Mouse (Mus musculus) c-Kit-positive CD71-positive TER-119-positive erythroid progenitor cells, embryonic 14.5 days (primary cell): ENCODE results near the gene Cux2.

Source experiments
- DNase-seq: peaks from one replicate; pipeline ENCODE4 v3.0.0-alpha.2; 2013; ENCODE audit warnings: low spot score

Gene Cux2

GRCm38 (mm10) chr5:122059060-122060017 lies 9.4 kb upstream of the Cux2 start:
- DNase-seq: no peak

- no peak for DNase-seq
These were observed 7.7 kb upstream of the Cux2 start for GRCm38 (mm10) chr5:122057622-122058021.

- DNase-seq: no peak
These were observed 6.7 kb upstream of the Cux2 start for GRCm38 (mm10) chr5:122056557-122056956.

GRCm38 (mm10) chr5:122054130-122054843 lies 4.4 kb upstream of the Cux2 start:
- DNase-seq: no peak

GRCm38 (mm10) chr5:122053587-122053986 lies 3.7 kb upstream of the Cux2 start:
- DNase-seq: no peak

- no peak for DNase-seq
These were observed 867 bp upstream of the Cux2 start for GRCm38 (mm10) chr5:122050832-122051105.

- DNase-seq: no peak
These were observed 262 bp downstream of the Cux2 start for GRCm38 (mm10) chr5:122049664-122050016.

GRCm38 (mm10) chr5:122048686-122049663 lies 927 bp downstream of the Cux2 start:
- no peak for DNase-seq

- DNase-seq: no peak
These were observed 1.6 kb downstream of the Cux2 start for GRCm38 (mm10) chr5:122048252-122048651.

- DNase-seq: no peak
These were observed 2.1 kb downstream of the Cux2 start for GRCm38 (mm10) chr5:122047791-122048190.

GRCm38 (mm10) chr5:122043567-122043966 lies 6.3 kb downstream of the Cux2 start:
- no peak for DNase-seq

GRCm38 (mm10) chr5:122035278-122035677 lies 14.6 kb downstream of the Cux2 start:
- no peak for DNase-seq

- DNase-seq: no peak
These were observed 16.8 kb downstream of the Cux2 start for GRCm38 (mm10) chr5:122033167-122033478.

GRCm38 (mm10) chr5:122032471-122033166 lies 17.3 kb downstream of the Cux2 start:
- no peak for DNase-seq

- no peak for DNase-seq
These were observed 18.8 kb downstream of the Cux2 start for GRCm38 (mm10) chr5:122031146-122031545.

GRCm38 (mm10) chr5:122030640-122031039 lies 19.3 kb downstream of the Cux2 start:
- DNase-seq: no peak

- DNase-seq: no peak
These were observed 23.1 kb downstream of the Cux2 start for GRCm38 (mm10) chr5:122026771-122027170.

GRCm38 (mm10) chr5:122026284-122026683 lies 23.6 kb downstream of the Cux2 start:
- DNase-seq: no peak

- no peak for DNase-seq
These were observed 24.8 kb downstream of the Cux2 start for GRCm38 (mm10) chr5:122025117-122025516.

- no peak for DNase-seq
These were observed 30.6 kb downstream of the Cux2 start for GRCm38 (mm10) chr5:122019288-122019687.

GRCm38 (mm10) chr5:122017778-122018177 lies 32.1 kb downstream of the Cux2 start:
- DNase-seq: no peak

GRCm38 (mm10) chr5:122017269-122017668 lies 32.6 kb downstream of the Cux2 start:
- DNase-seq: no peak
